Mouse (Mus musculus) kidney, adult 2 months (tissue): ENCODE data around the gene Grap. TPM values are rescaled to one million over a fixed set of nuclear protein-coding genes. Genes with fewer than 3 reads are reported as not detected.
"Not testable (repeated sequence)": the region's sequence is repeated elsewhere in the genome, so short reads cannot be mapped to it uniquely, and the experiment has no call there.

Experiments used
- DNase-seq: peaks from one replicate; pipeline ENCODE4 v3.0.0; 2021
- H3K27ac ChIP-seq: fragments of 200-500 bp; 2 replicates; pipeline ENCODE4 v1.5.1; 2012; ENCODE audit warnings: low read depth, low read length, control low read depth, inconsistent platforms; ENCODE audit not compliant: insufficient read depth
- H3K27me3 ChIP-seq: fragments of 200-500 bp; replicated peaks from 2 replicates; pipeline ENCODE4 v1.6.1; 2012; ENCODE audit warnings: mild to moderate bottlenecking, moderate library complexity, low read length, inconsistent platforms; ENCODE audit not compliant: control insufficient read depth, insufficient read depth
- H3K36me3 ChIP-seq: fragments of 200-500 bp; 2 replicates; pipeline ENCODE4 v1.6.1; 2012; ENCODE audit warnings: mild to moderate bottlenecking, moderate library complexity, low read length, inconsistent platforms; ENCODE audit not compliant: control insufficient read depth, insufficient read depth
- H3K4me1 ChIP-seq: fragments of 200-500 bp; 2 replicates; pipeline ENCODE4 v1.6.1; 2011; ENCODE audit warnings: low read length; ENCODE audit not compliant: control insufficient read depth, insufficient read depth
- H3K4me3 ChIP-seq: fragments of 200-500 bp; 2 replicates; pipeline ENCODE4 v1.5.1; 2011; ENCODE audit warnings: mild to moderate bottlenecking, low read depth, low read length, control low read depth; ENCODE audit not compliant: insufficient read depth
- CTCF ChIP-seq: fragments of 200-500 bp; conservative IDR thresholded peaks from 2 replicates; pipeline ENCODE4 v1.5.1; 2011; ENCODE audit warnings: low read depth, mild to moderate bottlenecking, control low read depth, low read length, moderate library complexity, mixed read lengths; ENCODE audit not compliant: insufficient read depth, insufficient read length
- POLR2A ChIP-seq: fragments of 200-500 bp; IDR thresholded peaks from one replicate; pipeline ENCODE4 v1.6.1; 2011; ENCODE audit warnings: low read depth, low read length, control low read depth
- WGBS: fragments of 180-500 bp; shearing (Covaris S2); methylation state at CpG from one replicate; pipeline ENCODE4 v1.1.7; 2018; 5-methylcytosine and 5-hydroxymethylcytosine counted together
- polyA plus RNA-seq: library from polyadenylated mRNA; depleted of rRNA; stranded (reverse); fragments of >200 nt; gene quantifications from 2 replicates; pipeline ENCODE4 v1.2.3, GENCODE M21; 2012

The Grap gene
- polyA plus RNA-seq, 1 experiment, result 15.3 TPM

- no peak overlapping the region for H3K27ac ChIP-seq
- no peaks in the 10 kb centered on the region for H3K36me3 ChIP-seq
- H3K4me1 ChIP-seq, result peaks cover 6% of the 10 kb centered on the region; the same call in 1 of the 2 replicates
- TF ChIP-seq CTCF, result no peak
- no peak for TF ChIP-seq POLR2A
- H3K4me3 ChIP-seq, result no peak overlapping the region
- 67% methylated on average over 12 of the region's 12 CpGs for WGBS
- H3K27me3 ChIP-seq, result no peaks in the 10 kb centered on the region
- no peak for DNase-seq
These were observed 14.1 kb upstream of the Grap start for GRCm38 (mm10) chr11:61638764-61639536.

GRCm38 (mm10) chr11:61639601-61640177, 13.4 kb upstream of the Grap start:
- H3K27me3 ChIP-seq, result no peaks in the 10 kb centered on the region
- H3K4me3 ChIP-seq, result no peak overlapping the region
- no peak for TF ChIP-seq CTCF
- no peak for DNase-seq
- 91% methylated on average over 6 of the region's 6 CpGs for WGBS
- H3K36me3 ChIP-seq, result no peaks in the 10 kb centered on the region
- peaks cover 6% of the 10 kb centered on the region; the same call in 1 of the 2 replicates for H3K4me1 ChIP-seq
- no peak overlapping the region for H3K27ac ChIP-seq

DNA sequence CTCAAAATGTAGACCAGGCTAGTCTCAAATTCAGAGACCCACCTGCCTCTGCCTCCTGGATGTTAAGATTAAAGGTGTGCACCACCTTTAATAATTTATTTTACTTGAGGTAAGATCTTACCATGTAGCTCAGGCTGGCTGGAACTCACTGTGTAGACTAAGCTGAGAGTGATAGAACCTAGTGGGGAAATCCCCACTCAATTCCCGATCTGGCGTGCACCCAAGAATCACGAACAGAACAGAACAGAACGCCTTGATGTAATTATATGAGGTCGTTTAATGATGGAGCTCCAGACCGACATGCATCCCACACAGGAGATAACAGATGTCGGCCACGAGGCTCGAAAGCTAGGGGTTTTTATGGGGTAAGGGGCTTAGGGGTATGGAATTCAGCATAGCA, 12.5 kb upstream of the Grap start:
- not testable (repeated sequence) for H3K27me3 ChIP-seq, H3K27ac ChIP-seq, H3K4me3 ChIP-seq, DNase-seq, H3K4me1 ChIP-seq, H3K36me3 ChIP-seq
- 62% methylated on average over 9 of the region's 9 CpGs for WGBS

DNA sequence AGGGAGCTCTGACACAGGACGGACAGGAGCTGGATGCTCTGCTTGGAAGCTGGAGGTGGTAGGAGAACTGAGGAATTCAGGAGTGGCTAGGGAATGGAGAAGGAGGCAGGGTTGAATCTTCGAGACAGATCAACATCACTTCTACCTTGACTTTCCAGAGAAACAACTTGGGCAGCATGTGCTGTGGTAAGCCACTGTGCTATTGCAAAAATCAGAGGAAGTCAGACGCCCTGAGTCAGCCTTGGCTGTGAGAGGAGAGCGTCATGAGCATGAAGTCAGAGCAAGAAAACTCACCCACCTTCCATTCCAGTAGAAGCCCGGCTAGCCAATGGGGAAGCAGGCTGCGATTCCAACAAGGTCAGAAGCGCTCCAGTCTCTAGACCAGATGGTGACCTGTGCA, 11.0 kb upstream of the Grap start:
- Histone ChIP-seq H3K27ac (no peak overlapping the region), H3K4me3 (no peak overlapping the region), H3K36me3 (no peaks in the 10 kb centered on the region), H3K27me3 (no peaks in the 10 kb centered on the region), H3K4me1 (peaks cover 2% of the 10 kb centered on the region; the same call in 1 of the 2 replicates)
- 82% methylated on average over 7 of the region's 7 CpGs for WGBS
- no peak for TF ChIP-seq CTCF
- no peak for DNase-seq

- Histone ChIP-seq H3K4me1 (peaks cover 6% of the 10 kb centered on the region; the same call in 1 of the 2 replicates), H3K36me3 (no peaks in the 10 kb centered on the region), H3K4me3 (no peak overlapping the region), H3K27me3 (no peaks in the 10 kb centered on the region), H3K27ac (no peak overlapping the region)
- peak; percentile 64 for DNase-seq
- WGBS, result 58% methylated on average over 5 of the region's 5 CpGs
- TF ChIP-seq CTCF (no peak), POLR2A (no peak)
These were observed 9.7 kb upstream of the Grap start for GRCm38 (mm10) chr11:61643184-61643961.

DNA sequence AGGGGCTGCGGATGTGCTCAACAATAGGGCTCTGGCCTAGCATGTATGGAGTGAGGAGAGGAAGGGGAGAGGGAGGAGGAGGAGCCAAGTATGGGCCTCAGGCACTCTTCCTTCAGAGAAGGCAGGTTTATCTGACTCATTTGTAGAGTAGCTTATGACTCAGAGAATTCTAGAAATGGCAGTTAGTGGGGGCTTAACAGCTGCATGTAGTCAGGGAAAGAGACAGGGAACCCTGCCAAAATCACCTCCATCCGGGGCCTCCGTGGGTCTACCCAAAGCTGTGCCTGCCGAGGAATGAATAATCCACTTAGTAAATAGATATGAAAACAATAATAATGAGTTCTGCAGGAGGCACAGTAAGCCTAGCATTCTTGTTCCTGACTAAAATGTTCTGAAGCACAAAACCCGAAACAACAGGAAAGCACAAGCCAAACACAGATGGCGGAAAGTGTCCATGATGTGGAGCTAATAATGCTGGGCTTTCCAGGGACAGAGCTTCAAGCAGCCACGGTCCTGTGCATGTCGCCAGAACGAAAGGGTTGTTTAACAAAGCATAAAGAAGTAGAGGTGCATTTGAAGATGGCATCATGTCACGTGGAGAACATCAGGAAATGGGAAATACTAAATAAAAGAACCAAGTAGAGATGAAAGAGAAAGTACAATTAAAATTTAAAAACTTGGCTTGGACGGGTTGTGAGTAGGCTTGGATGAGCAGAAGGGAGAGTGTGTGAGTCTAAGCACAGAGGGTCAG, 8.3 kb upstream of the Grap start:
- no peaks in the 10 kb centered on the region for H3K27me3 ChIP-seq
- TF ChIP-seq CTCF, result no peak
- no peak for TF ChIP-seq POLR2A
- DNase-seq, result no peak
- peaks cover 10% of the 10 kb centered on the region; the same call in 1 of the 2 replicates for H3K4me1 ChIP-seq
- 71% methylated on average over 11 of the region's 11 CpGs for WGBS
- H3K36me3 ChIP-seq, result no peaks in the 10 kb centered on the region
- no peak overlapping the region for H3K27ac ChIP-seq
- H3K4me3 ChIP-seq, result no peak overlapping the region
